Mouse (Mus musculus) small intestine, adult 2 months (tissue): ENCODE results near the gene Tinagl1. TPM values are rescaled to one million over a fixed set of nuclear protein-coding genes. Genes with fewer than 3 reads are reported as not detected.
A peak's percentile ranks its signal among the peaks of the same experiment; 100 is the strongest.

ENCODE experiments used
- H3K27ac ChIP-seq: fragments of 200-500 bp; 2 replicates; pipeline ENCODE4 v1.5.1; 2012; ENCODE audit warnings: low read depth, low read length, control low read depth, inconsistent platforms; ENCODE audit not compliant: insufficient read depth
- H3K27me3 ChIP-seq: fragments of 200-500 bp; 2 replicates; pipeline ENCODE4 v1.6.1; 2012; ENCODE audit warnings: mild to moderate bottlenecking, moderate library complexity, low read length, inconsistent platforms; ENCODE audit not compliant: control insufficient read depth, insufficient read depth
- H3K36me3 ChIP-seq: fragments of 200-500 bp; 2 replicates; pipeline ENCODE4 v1.6.1; 2012; ENCODE audit warnings: mild to moderate bottlenecking, low read length, control low read depth, inconsistent platforms; ENCODE audit not compliant: control insufficient read depth, insufficient read depth
- H3K4me1 ChIP-seq: fragments of 200-500 bp; 2 replicates; pipeline ENCODE4 v1.6.1; 2012; ENCODE audit warnings: low read length, inconsistent platforms, mixed read lengths; ENCODE audit not compliant: control insufficient read depth, insufficient read depth, insufficient read length
- H3K4me3 ChIP-seq: fragments of 200-500 bp; 2 replicates; pipeline ENCODE4 v1.5.1; 2012; ENCODE audit warnings: low read depth, mild to moderate bottlenecking, control low read depth, inconsistent platforms, low read length, moderate library complexity
- CTCF ChIP-seq: fragments of 200-500 bp; IDR thresholded peaks from 2 replicates; pipeline ENCODE4 v1.5.1; 2012; ENCODE audit warnings: low read depth, mild to moderate bottlenecking, control low read depth, inconsistent platforms, low read length, moderate library complexity, mixed read lengths; ENCODE audit not compliant: insufficient replicate concordance, insufficient read length; ENCODE audit errors: extremely low read depth
- POLR2A ChIP-seq: fragments of 200-500 bp; IDR thresholded peaks from 2 replicates; pipeline ENCODE4 v1.6.1; 2012; ENCODE audit warnings: low read depth, mild to moderate bottlenecking, control low read depth, inconsistent platforms, low read length, moderate library complexity
- WGBS: fragments of 180-500 bp; shearing (Covaris S2); methylation state at CpG from one replicate; pipeline ENCODE4 v1.1.7; 2018; 5-methylcytosine and 5-hydroxymethylcytosine counted together
- polyA plus RNA-seq: library from polyadenylated mRNA; depleted of rRNA; stranded (reverse); fragments of >200 nt; gene quantifications from 2 replicates; pipeline ENCODE4 v1.2.3, GENCODE M21; 2012

Tinagl1 gene
- polyA plus RNA-seq, 1 experiment = 106 TPM

- Histone ChIP-seq H3K4me1 (peaks cover 64% of the 10 kb centered on the region), H3K36me3 (peaks cover 2% of the 10 kb centered on the region; the same call in 1 of the 2 replicates), H3K4me3 (peak overlapping the region; percentile 33), H3K27ac (peak overlapping the region; percentile 58), H3K27me3 (no peaks in the 10 kb centered on the region)
- TF ChIP-seq CTCF = no peak
- TF ChIP-seq POLR2A = no peak
- WGBS = 52% methylated on average over 11 of the region's 11 CpGs
Observed at GRCm38 (mm10) chr4:130171951-130172765, 2.8 kb downstream of the Tinagl1 start.

GRCm38 (mm10) chr4:130170362-130170761 lies 4.6 kb downstream of the Tinagl1 start:
- Histone ChIP-seq H3K36me3 (peaks cover 10% of the 10 kb centered on the region), H3K4me3 (no peak overlapping the region), H3K27ac (no peak overlapping the region), H3K27me3 (no peaks in the 10 kb centered on the region), H3K4me1 (peaks cover 49% of the 10 kb centered on the region)
- no peak for TF ChIP-seq POLR2A
- TF ChIP-seq CTCF = no peak
- 82% methylated on average over 4 of the region's 4 CpGs for WGBS

- Histone ChIP-seq H3K27ac (peak overlapping the region; percentile 28; the same call in 1 of the 2 replicates), H3K36me3 (peaks cover 14% of the 10 kb centered on the region), H3K4me3 (no peak overlapping the region), H3K27me3 (no peaks in the 10 kb centered on the region), H3K4me1 (peaks cover 46% of the 10 kb centered on the region)
- TF ChIP-seq CTCF (no peak), POLR2A (no peak)
- WGBS = 68% methylated on average over 16 of the region's 16 CpGs
Observed at GRCm38 (mm10) chr4:130169411-130169971, 5.4 kb downstream of the Tinagl1 start.

- no peaks in the 10 kb centered on the region for H3K27me3 ChIP-seq
- peak; percentile 40; the same call in 1 of the 2 replicates for TF ChIP-seq CTCF
- no peak for TF ChIP-seq POLR2A
- H3K4me3 ChIP-seq = peak overlapping the region; percentile 15; the same call in 1 of the 2 replicates
- H3K27ac ChIP-seq = peak overlapping the region; percentile 28
- 21% methylated on average over 16 of the region's 16 CpGs for WGBS
- peaks cover 14% of the 10 kb centered on the region for H3K36me3 ChIP-seq
- H3K4me1 ChIP-seq = peaks cover 39% of the 10 kb centered on the region
Observed at GRCm38 (mm10) chr4:130168280-130169183, 6.4 kb downstream of the Tinagl1 start.

- H3K4me1 ChIP-seq = peaks cover 33% of the 10 kb centered on the region
- H3K4me3 ChIP-seq = peak overlapping the region; percentile 15; the same call in 1 of the 2 replicates
- no peaks in the 10 kb centered on the region for H3K27me3 ChIP-seq
- 34% methylated on average over 9 of the region's 9 CpGs for WGBS
- no peak for TF ChIP-seq CTCF
- no peak for TF ChIP-seq POLR2A
- peaks cover 14% of the 10 kb centered on the region for H3K36me3 ChIP-seq
- 0 out of 2 replicates have a peak overlapping the region, but pooled peaks have one; percentile 20 for H3K27ac ChIP-seq
Observed at GRCm38 (mm10) chr4:130167814-130168213, 7.1 kb downstream of the Tinagl1 start.

- Histone ChIP-seq H3K27ac (no peak overlapping the region), H3K4me1 (peaks cover 31% of the 10 kb centered on the region), H3K27me3 (no peaks in the 10 kb centered on the region), H3K36me3 (peaks cover 14% of the 10 kb centered on the region), H3K4me3 (no peak overlapping the region)
- 73% methylated on average over 22 of the region's 22 CpGs for WGBS
- TF ChIP-seq CTCF (no peak), POLR2A (no peak)
Observed at GRCm38 (mm10) chr4:130167321-130167720, 7.6 kb downstream of the Tinagl1 start.
